Mouse (Mus musculus): ENCODE measurements around the gene Fam151a.
"Not testable (repeated sequence)": the region's sequence is repeated elsewhere in the genome, so short reads cannot be mapped to it uniquely, and the experiment has no call there.

The Fam151a gene

GRCm38 (mm10) chr4:106778116-106778788 is 44.6 kb downstream of the Fam151a start:
- DNase-seq = peak; percentile 99

- DNase-seq = peak in 1 of 2 experiments; percentile 46
These were observed 46.4 kb downstream of the Fam151a start for GRCm38 (mm10) chr4:106780045-106780444.

GRCm38 (mm10) chr4:106783137-106783536 is 49.4 kb downstream of the Fam151a start:
- no peak for DNase-seq

DNA sequence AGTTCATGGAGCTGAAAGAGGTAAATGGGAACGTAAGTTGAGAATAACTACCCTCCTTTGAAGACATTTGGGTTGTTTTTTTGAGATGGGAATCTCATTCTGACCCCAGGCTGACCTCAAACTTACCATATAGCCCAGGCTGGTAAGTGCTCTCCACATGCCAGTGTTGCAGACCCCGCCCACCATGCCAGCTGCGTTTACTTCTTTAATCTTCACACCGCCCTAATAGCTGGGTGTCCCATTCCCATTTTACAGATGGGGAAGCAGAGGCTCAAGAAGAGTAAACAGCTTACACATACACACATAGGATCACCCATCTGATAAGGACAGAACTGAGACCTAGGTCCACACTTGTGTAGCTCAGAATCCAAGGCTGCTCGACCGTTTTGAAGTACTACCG is 51.1 kb downstream of the Fam151a start:
- no peak for DNase-seq

DNA sequence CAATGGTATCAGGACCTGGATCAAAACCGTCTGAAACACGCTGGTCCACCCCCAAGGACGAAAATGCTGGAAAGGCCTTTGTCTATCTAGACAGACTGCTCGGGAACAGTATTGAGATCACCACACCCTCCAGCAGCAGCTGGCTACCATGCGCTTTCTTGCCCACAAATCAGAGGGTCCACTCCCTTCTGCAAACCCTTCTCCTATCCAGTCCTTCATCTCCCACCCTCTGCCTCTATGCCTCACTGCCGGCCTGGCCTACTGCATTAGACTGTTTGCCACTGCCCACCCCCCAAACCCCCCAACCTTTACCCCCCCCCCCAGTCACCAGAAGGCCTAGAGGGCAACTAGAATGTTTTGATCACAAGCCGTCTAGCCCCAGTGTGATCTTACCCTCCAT is 51.7 kb downstream of the Fam151a start:
- no peak for DNase-seq

GRCm38 (mm10) chr4:106785753-106786540 is 52.3 kb downstream of the Fam151a start:
- DNase-seq = no peak

GRCm38 (mm10) chr4:106787830-106788229 is 54.1 kb downstream of the Fam151a start:
- DNase-seq = peak in 1 of 2 experiments; percentile 60

DNA sequence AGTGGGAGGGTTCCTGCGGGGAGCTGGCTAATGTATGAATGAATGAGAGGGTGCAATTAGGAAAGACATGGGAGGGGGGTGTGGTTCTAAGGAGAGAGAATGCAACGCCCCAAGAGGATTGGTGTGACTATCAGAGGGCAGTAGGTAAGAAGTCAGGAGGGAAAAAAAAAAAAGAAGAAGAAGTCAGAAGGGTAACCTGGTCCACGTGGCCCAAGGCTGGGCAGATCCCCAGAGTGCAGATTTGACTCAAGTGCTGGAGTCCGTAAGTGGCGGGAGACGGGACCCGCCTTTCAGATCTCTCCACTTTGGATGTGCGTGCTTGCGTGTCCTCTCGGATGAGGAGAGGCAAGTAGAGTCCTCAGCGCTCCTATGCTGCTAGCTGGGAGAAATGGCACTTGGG is 54.9 kb downstream of the Fam151a start:
- peak in 1 of 2 experiments; percentile 70 for DNase-seq

DNA sequence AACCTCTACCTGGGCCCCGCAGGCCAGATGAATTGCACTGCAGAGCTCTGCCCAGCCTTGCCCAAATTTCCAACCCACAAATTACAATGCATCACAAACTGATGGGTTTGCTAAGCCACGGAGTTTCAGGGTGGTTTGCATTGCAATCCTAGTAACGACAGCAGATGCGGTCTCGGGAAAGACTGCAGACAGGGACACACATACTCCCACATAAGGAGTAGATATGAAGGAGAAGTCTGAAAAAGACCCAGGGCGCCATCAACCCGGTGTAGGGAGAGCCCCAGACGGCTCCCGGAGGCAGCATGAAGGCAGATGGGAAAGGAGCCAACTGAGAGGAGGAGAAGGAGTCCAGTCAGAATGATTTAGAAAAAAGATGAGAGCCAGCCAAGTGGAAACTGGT is 56.0 kb downstream of the Fam151a start:
- no peak for DNase-seq

DNA sequence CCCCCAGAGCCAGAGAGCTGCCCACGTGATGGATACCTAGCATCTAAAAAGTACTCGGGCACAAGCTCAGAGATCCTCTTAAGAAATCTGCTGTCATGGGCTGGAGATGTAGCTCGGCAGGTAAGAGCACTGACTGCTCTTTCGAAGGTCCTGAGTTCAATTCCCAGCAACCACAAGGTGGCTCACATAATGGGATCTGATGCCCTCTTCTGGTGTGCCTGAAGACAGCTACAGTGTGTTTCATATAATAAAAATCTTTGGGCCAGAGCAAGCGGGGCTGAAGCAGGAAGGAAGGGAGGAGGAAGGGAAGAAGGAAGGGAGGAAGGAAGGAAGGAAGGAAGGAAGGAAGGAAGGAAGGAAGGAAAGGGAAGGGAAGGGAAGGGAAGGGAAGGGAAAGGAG is 56.5 kb downstream of the Fam151a start:
- not testable (repeated sequence) for DNase-seq

DNA sequence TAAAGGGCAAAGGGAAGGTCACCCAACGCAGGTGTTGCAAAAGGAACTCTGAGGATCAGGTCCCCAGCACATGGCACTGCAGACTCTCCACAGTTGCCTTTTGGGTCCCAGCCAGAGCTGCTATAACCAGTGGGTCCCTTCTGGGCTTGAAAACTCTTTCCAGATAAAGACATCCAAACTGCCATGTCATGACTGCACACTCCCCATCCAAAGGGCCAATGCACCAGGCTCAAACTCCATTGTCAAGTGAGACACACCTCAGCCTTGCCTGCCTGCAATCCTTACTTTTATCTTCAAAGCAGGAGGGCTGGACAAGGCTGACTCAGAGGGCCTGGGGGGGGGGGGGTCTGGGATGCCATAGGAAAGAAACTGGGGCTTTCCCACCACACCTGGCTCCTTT is 57.2 kb downstream of the Fam151a start:
- DNase-seq = no peak

- DNase-seq = no peak
These were observed 58.6 kb downstream of the Fam151a start for GRCm38 (mm10) chr4:106792276-106792675.

GRCm38 (mm10) chr4:106793826-106794225 is 60.1 kb downstream of the Fam151a start:
- not testable (repeated sequence) for DNase-seq

DNA sequence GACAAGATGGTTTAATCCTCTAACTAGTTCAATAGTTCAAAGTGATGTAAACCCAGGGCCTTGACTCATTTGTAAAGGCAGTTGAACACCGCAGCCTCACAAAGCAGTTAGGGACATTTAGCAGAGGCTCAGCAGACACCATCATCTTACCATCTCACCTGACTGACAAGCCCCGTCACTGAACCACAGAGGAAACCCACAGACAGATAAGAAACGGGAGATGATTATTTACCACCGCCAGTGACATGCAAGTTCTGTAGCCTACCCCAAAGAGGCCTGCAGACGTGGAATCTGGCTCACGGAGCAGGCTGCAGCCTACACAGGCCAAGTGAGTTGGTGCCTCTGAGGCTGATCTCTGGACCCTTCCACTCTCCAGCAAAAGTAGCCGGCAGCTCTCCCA is 60.6 kb downstream of the Fam151a start:
- no peak for DNase-seq

GRCm38 (mm10) chr4:106795289-106795688 is 61.6 kb downstream of the Fam151a start:
- DNase-seq = no peak

Data from kidney, postnatal 25 days (tissue).